Mouse (Mus musculus) lung, embryonic 14.5 days (tissue): ENCODE measurements around the gene Cass4. TPM values are rescaled to one million over a fixed set of nuclear protein-coding genes. Genes with fewer than 3 reads are reported as not detected.

ENCODE experiments used
- ATAC-seq: fragments of 200-750 bp; cut with Nextera tagmentation; 2 replicates; pipeline ENCODE4 v1.8.0; 2017; ENCODE audit warnings: mild to moderate bottlenecking, moderate TSS enrichment, moderate library complexity; ENCODE audit not compliant: insufficient read depth
- DNase-seq: peaks from one replicate; pipeline ENCODE4 v3.0.0-alpha.2; 2015
- H3K27ac ChIP-seq: fragments of 300-500 bp; sonication (generic); 2 replicates; pipeline ENCODE4 v1.5.1; 2014; ENCODE audit warnings: low read depth, mild to moderate bottlenecking, moderate library complexity
- H3K27me3 ChIP-seq: fragments of 300-500 bp; sonication (generic); 2 replicates; pipeline ENCODE4 v1.6.1; 2014; ENCODE audit warnings: low read length, control low read depth; ENCODE audit not compliant: insufficient read depth
- H3K36me3 ChIP-seq: fragments of 300-500 bp; sonication (generic); 2 replicates; pipeline ENCODE4 v1.6.1; 2014; ENCODE audit warnings: control low read depth; ENCODE audit not compliant: insufficient read depth
- H3K4me1 ChIP-seq: fragments of 300-500 bp; sonication (generic); 2 replicates; pipeline ENCODE4 v1.6.1; 2014; ENCODE audit warnings: antibody characterized with exemption, control low read depth; ENCODE audit not compliant: insufficient read depth
- H3K4me2 ChIP-seq: fragments of 300-500 bp; sonication (generic); 2 replicates; pipeline ENCODE4 v1.6.1; 2014; ENCODE audit warnings: mild to moderate bottlenecking
- H3K4me3 ChIP-seq: fragments of 300-500 bp; sonication (generic); 2 replicates; pipeline ENCODE4 v1.5.1; 2014; ENCODE audit warnings: low read depth, low read length
- H3K9ac ChIP-seq: fragments of 300-500 bp; sonication (generic); 2 replicates; pipeline ENCODE4 v1.6.1; 2014
- H3K9me3 ChIP-seq: fragments of 300-500 bp; sonication (generic); 2 replicates; pipeline ENCODE4 v1.6.1; 2016; ENCODE audit warnings: low read depth, low read length, control low read depth
- CTCF ChIP-seq: IDR thresholded peaks from 2 replicates; pipeline ENCODE4 v1.5.1; 2016; ENCODE audit warnings: antibody characterized with exemption, low read depth
- WGBS: fragments of 180-500 bp; shearing (Covaris S2); extraction: QIAGEN DNeasy Blood & Tissue Kit; methylation state at CpG from one replicate; pipeline ENCODE4 v1.1.7; 2014; 5-methylcytosine and 5-hydroxymethylcytosine counted together
- polyA plus RNA-seq: library from polyadenylated mRNA; unstranded; fragments of >200 nt; fragmentation: Nextera tagmentation; extraction: Ambion mirVana; gene quantifications from 2 replicates; pipeline ENCODE4 v1.2.1, GENCODE M21; 2014

Cass4 gene
- polyA plus RNA-seq, 1 experiment from 2014 or later: 2.6 TPM

DNA sequence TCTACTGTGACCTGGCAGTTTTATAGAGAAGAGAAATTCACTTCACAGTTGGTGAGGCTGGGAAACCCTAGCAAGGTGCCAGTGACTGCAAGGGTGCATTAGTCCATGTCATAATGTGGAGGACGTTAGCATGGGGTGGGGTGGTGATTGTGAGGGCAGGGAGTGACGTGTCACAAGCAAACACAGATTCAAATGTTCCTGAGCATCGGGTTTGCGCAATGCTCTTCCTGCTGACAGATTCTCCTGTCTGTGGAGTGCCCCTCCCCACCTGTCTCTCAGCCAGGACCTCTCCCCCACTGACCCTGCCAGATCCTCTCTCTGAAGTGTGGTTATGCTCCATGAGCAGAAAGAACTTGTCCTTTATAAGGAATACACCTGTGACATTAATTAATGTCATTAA is 54.7 kb downstream of the Cass4 start:
- H3K36me3 ChIP-seq: peaks cover 81% of the 10 kb centered on the region
- no peaks in the 10 kb centered on the region for H3K4me1 ChIP-seq
- no peak for TF ChIP-seq CTCF
- H3K4me2 ChIP-seq: no peak overlapping the region
- no peak overlapping the region for H3K9ac ChIP-seq
- ATAC-seq: no peak
- DNase-seq: no peak
- H3K4me3 ChIP-seq: no peak overlapping the region
- WGBS: 86% methylated on average over 4 of the region's 4 CpGs
- no peak overlapping the region for H3K27ac ChIP-seq
- H3K9me3 ChIP-seq: no peaks in the 10 kb centered on the region
- no peaks in the 10 kb centered on the region for H3K27me3 ChIP-seq

DNA sequence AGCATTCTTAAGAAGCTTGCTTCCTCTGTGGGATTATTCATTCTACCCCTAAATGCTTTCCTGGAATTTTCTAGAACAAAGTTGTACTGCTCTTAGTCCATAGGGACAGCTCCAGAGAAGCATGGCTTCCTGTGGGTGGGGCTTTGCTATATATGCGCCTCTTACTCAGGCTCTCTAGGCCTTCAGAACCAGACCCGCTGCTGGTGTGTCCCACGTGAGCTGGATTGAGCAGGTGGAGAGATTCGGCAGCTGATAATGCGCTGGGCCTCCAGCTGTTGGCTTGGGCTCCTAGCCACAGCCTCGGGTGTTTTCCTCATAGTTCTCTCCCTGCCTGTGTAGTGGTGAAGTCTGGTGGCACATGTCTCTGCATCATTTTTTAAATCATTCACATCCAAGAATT is 57.0 kb downstream of the Cass4 start:
- Histone ChIP-seq H3K9ac (no peak overlapping the region), H3K4me2 (no peak overlapping the region), H3K4me1 (no peaks in the 10 kb centered on the region), H3K27me3 (no peaks in the 10 kb centered on the region), H3K27ac (no peak overlapping the region), H3K36me3 (peaks cover 78% of the 10 kb centered on the region), H3K9me3 (no peaks in the 10 kb centered on the region), H3K4me3 (no peak overlapping the region)
- WGBS: 83% methylated on average over 6 of the region's 6 CpGs
- TF ChIP-seq CTCF: no peak
- no peak for ATAC-seq
- DNase-seq: no peak

DNA sequence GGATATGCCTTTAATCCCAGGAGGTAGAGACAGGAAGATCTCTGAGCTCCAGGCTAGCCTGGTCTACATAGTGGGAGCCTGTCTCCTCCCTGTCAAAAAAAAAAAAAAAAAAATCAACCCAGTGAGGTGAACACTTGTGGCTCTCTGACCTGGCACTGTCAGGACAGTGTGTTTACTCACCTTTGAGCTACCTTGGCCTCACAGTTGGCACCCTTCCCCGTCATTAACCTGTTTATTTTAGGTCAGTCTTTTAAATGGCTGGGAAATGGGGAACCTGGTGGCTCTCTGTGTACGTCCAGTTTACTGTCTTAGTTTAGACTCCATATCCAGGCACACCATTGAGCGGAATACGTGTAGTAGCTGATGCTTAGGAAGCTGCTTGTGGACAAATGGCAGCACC is 58.4 kb downstream of the Cass4 start:
- ATAC-seq: no peak
- no peaks in the 10 kb centered on the region for H3K27me3 ChIP-seq
- no peak overlapping the region for H3K4me2 ChIP-seq
- H3K9me3 ChIP-seq: no peaks in the 10 kb centered on the region
- TF ChIP-seq CTCF: no peak
- no peak overlapping the region for H3K9ac ChIP-seq
- no peak overlapping the region for H3K27ac ChIP-seq
- H3K4me3 ChIP-seq: no peak overlapping the region
- no peaks in the 10 kb centered on the region for H3K4me1 ChIP-seq
- no peak for DNase-seq
- H3K36me3 ChIP-seq: peaks cover 72% of the 10 kb centered on the region
- WGBS: 88% methylated on average over 4 of the region's 4 CpGs

DNA sequence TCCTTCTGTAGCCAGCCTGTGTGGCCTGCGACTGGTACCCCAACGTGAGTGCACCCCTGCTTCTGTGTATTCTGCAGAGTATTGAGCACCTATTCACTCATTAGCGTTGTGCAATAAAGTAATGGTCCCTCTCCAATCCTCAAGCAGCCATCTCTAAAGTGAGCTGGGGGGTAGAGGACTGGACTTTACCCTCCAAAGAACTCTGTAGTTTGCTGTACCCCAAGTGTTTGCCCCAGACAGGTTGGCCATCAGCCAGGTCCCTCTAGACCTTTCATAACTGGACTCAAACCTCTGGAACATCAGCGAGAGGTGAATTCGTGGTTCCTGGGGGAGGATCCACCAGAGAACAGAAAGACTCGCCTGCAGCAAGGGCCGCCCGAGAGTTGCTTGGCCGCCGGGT is 58.9 kb downstream of the Cass4 start:
- DNase-seq (no peak), ATAC-seq (no peak)
- Histone ChIP-seq H3K9me3 (no peaks in the 10 kb centered on the region), H3K36me3 (peaks cover 70% of the 10 kb centered on the region), H3K9ac (no peak overlapping the region), H3K4me3 (no peak overlapping the region), H3K27me3 (no peaks in the 10 kb centered on the region), H3K4me2 (no peak overlapping the region), H3K27ac (no peak overlapping the region), H3K4me1 (no peaks in the 10 kb centered on the region)
- 89% methylated on average over 10 of the region's 10 CpGs for WGBS
- TF ChIP-seq CTCF: no peak

DNA sequence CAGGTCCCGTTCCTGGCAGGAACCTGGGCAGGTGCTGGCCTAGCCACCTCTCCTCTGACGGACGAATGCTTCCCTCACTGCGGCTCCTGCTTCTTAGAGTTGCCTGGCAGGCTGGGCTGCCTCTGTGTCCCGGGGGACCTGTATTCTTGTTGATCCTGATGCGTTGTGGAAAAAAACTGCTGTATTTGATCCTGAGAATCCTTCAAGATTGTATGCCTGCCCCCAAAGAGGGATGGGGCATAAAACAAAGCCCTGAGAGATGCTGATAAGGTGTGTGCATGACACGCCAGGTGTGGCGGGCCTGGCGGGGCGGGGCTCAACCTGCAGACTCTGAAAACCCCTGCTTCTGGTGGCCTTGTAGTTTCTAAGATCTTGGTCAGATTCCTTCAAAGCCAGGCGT is 64.9 kb downstream of the Cass4 start, which contains the start of gene Gcnt7:
Gene Gcnt7, minus strand, starts transcription at position 101 of the 400 bp plus-strand sequence.
- Histone ChIP-seq H3K27ac (no peak within 1 kb of the TSS), H3K4me2 (no peak within 1 kb of the TSS), H3K4me1 (no peaks in the 10 kb centered on the region), H3K9me3 (no peaks in the 10 kb centered on the region), H3K9ac (no peak within 1 kb of the TSS), H3K27me3 (no peaks in the 10 kb centered on the region), H3K4me3 (no peak within 1 kb of the TSS), H3K36me3 (peaks cover 27% of the 10 kb centered on the region)
- DNase-seq: no peak
- no peak for ATAC-seq
- 82% methylated on average over 11 of the region's 11 CpGs for WGBS
- no peak for TF ChIP-seq CTCF

DNA sequence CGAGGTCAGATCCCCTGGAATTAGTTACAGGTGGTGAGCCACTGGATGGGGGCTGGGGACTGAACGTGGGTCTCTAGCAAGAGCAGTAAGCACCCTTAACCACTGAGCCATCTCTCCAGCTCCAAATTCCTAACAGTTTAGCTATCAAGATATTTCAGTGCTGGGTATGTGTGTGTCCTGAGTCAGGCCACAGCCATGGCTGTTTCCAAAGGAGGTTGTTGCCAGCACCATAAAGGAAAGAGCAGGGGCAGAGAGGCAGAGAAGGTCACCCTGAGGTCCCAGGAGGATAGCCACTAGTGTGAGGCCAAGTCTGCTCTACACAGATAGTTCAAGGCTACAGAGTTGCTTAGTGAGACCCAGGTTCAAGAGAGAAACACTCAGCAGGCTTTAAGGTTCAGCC is 67.1 kb downstream of the Cass4 start:
- H3K27ac ChIP-seq: no peak overlapping the region
- no peak for ATAC-seq
- H3K9me3 ChIP-seq: no peaks in the 10 kb centered on the region
- H3K4me1 ChIP-seq: no peaks in the 10 kb centered on the region
- no peak overlapping the region for H3K9ac ChIP-seq
- peaks cover 34% of the 10 kb centered on the region for H3K36me3 ChIP-seq
- TF ChIP-seq CTCF: no peak
- H3K27me3 ChIP-seq: no peaks in the 10 kb centered on the region
- no peak overlapping the region for H3K4me2 ChIP-seq
- 79% methylated on average over 2 of the region's 2 CpGs for WGBS
- no peak for DNase-seq
- no peak overlapping the region for H3K4me3 ChIP-seq

DNA sequence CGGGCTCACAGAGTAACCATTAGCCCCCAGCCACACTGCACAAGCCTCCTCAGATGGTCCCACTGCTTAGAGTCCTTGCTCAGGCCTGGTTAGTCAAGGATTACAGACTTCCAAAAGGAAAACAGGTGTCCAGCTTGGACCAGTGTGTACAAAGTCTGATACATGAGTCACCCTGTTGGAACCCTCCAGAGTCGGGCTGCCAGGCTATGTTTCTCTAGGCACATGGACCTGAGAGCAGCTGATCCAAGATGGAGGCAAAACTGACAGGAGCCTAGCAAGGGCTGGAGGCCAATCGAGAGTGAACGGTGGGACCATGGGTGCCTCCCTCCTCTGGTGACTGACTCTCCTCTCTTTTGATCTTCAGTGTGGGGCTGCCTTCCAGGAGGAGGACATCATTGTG is 69.2 kb downstream of the Cass4 start:
- no peak overlapping the region for H3K27ac ChIP-seq
- no peaks in the 10 kb centered on the region for H3K4me1 ChIP-seq
- H3K9me3 ChIP-seq: no peaks in the 10 kb centered on the region
- H3K9ac ChIP-seq: no peak overlapping the region
- H3K27me3 ChIP-seq: no peaks in the 10 kb centered on the region
- ATAC-seq (no peak), DNase-seq (no peak)
- 78% methylated on average over 4 of the region's 4 CpGs for WGBS
- no peak for TF ChIP-seq CTCF
- no peak overlapping the region for H3K4me3 ChIP-seq
- H3K4me2 ChIP-seq: no peak overlapping the region
- peaks cover 41% of the 10 kb centered on the region for H3K36me3 ChIP-seq

DNA sequence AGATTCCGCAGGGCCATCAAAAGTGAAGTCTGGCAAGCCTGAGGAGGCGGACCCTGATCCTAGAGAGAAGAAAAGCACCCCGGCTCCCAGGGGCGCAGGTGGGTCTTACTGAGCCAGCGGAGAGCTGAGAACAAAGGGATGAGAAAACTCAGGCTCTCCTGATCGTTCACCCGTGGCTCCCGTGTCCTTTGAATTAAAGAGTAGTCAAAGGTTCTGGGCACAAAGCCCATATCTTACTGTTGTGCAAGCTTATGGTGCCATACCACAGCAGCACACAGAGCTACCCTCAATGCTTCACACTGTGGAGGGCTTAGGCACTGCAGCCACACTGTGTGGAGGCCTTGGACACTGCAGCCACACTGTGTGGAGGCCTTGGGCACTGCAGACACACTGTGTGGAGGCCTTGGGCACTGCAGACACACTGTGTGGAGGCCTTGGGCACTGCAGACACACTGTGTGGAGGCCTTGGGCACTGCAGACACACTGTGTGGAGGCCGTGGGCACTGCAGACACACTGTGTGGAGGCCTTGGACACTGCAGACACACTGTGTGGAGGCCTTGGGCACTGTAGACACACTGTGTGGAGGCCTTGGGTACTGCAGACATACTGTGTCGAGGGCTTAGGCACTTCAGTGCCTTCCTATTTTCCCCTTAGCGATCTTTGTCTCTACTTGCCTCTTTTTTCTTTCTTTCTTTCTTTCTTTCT is 73.0 kb downstream of the Cass4 start:
- no peak overlapping the region for H3K4me2 ChIP-seq
- no peaks in the 10 kb centered on the region for H3K9me3 ChIP-seq
- H3K9ac ChIP-seq: no peak overlapping the region
- no peak overlapping the region for H3K27ac ChIP-seq
- H3K27me3 ChIP-seq: no peaks in the 10 kb centered on the region
- WGBS: 89% methylated on average over 11 of the region's 11 CpGs
- H3K36me3 ChIP-seq: peaks cover 62% of the 10 kb centered on the region
- ATAC-seq: no peak
- no peak for TF ChIP-seq CTCF
- DNase-seq: no peak
- no peaks in the 10 kb centered on the region for H3K4me1 ChIP-seq
- no peak overlapping the region for H3K4me3 ChIP-seq
